Mouse (Mus musculus): ENCODE measurements around the gene Mmel1.

DNA sequence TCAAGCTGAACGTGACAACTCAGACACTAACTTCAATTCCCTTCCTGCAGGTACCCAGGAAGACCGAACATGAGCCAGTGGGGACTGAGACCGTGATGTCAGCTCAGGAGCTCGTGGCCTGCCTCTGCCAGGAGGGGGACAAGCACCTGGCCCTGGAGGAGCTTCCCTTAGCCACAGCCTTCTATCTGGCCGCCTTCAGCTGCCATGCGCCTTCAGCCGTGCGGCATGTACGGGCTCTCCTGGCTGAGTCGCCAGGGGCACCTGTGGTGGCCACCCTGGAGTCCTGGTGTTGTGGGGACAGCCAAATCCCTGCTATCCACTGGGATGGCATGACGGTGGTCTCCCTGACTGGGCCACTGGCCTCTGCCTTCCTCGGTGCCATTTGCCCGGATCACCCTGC is 30.6 kb upstream of the Mmel1 start:
- TF ChIP-seq POLR2A (IDR thresholded peaks at IDR 0.05; ENCODE audit: low read depth, low read length) (no peak), CTCF (IDR thresholded peaks at IDR 0.05; ENCODE audit: extremely low read depth, insufficient read length, insufficient replicate concordance, low read depth, low read length) (no peak)

All from small intestine, adult 2 months (tissue).